Mouse (Mus musculus) spleen, postnatal 14 days (tissue): Measurements from ENCODE around the gene Gpr157.

Experiments
- DNase-seq, 2 experiments: peaks; one replicate each; pipeline ENCODE4 v3.0.0; 2021 to 2022; ENCODE audit warnings: low spot score in 2 of 2

Gpr157 gene

GRCm38 (mm10) chr4:150144242-150144641 is 57.1 kb downstream of the Gpr157 start:
- DNase-seq = no peak

- DNase-seq = no peak
Observed at GRCm38 (mm10) chr4:150146286-150146685, 59.1 kb downstream of the Gpr157 start.

- DNase-seq = no peak
Observed at GRCm38 (mm10) chr4:150151045-150151444, 63.9 kb downstream of the Gpr157 start.

- DNase-seq = no peak
Observed at GRCm38 (mm10) chr4:150152483-150152882, 65.3 kb downstream of the Gpr157 start.

- DNase-seq = no peak
Observed at GRCm38 (mm10) chr4:150155301-150155700, 68.1 kb downstream of the Gpr157 start.
